Mouse (Mus musculus) retina, postnatal 1 day (tissue): ENCODE data around the gene Iqschfp.
A peak's percentile ranks its signal among the peaks of the same experiment; 100 is the strongest.

Source experiments
- DNase-seq: peaks from one replicate; pipeline ENCODE4 v3.0.0-alpha.2; 2012

The Iqschfp gene

DNA sequence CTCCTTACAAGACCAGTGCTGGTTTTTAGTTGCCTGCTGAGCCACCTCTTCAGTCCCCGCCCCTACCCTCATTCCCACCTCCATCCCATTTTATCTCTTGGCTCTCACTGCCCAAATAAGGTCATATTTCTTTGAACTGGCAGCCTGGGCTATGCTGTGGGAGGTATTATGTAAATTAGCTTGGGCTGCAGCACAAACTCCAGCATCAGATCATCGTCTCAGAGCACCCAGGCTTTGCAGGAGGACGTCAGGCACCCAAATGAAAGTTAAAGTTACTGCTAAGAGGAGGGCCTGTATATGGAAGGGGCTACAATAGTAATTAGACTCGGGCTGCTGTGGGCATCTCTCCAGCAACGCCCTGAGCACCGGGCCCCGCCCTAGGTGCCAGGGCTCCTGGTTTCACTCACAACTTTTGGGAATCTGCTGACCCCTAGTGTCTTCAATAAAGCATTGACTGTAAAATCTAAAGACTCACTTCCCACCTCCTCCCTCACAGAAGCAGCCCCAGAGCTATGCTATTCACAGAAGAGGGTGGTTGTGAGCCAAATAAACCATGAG lies 651.0 kb downstream of the Iqschfp start:
- peak; percentile 80 for DNase-seq

DNA sequence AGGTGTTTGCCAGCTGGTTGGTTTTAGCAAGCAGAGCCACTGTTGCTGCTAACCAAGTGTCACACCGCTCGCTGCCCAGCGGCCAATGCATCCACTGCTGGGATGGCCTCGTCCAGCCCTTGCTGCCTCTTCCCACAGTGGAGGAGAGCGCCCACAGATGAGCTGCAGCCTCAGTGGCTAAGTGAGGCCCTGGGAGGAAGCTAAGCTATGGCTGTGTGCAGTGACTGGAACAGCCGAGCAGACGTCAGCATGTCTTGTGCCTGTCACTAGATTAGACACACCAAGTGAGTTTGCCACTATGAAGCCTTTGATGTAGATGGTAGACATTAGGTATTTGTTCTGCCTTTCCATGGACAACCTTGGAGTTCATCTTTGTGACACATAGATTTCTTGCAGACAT lies 652.8 kb downstream of the Iqschfp start:
- DNase-seq = peak; percentile 44

DNA sequence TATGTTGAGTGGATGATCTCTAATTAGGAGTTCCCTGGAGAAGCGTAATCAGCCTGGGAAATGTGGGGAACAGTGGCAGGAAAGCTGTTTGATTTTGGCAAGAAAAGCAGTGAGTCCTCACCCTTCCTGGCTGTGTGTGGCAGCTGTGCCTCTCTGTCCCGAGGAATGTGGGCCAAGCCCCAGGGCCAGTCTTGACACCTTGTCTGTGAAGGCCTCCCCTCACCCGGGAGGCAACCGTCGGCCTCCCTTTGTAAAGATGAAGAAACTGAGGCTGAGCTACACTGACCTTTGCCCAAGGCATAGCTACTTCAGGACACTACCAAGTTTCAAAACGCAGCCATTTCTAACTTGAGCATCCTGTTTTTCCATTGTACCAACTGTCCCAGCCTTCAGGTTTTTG lies 653.9 kb downstream of the Iqschfp start:
- DNase-seq = peak; percentile 26

DNA sequence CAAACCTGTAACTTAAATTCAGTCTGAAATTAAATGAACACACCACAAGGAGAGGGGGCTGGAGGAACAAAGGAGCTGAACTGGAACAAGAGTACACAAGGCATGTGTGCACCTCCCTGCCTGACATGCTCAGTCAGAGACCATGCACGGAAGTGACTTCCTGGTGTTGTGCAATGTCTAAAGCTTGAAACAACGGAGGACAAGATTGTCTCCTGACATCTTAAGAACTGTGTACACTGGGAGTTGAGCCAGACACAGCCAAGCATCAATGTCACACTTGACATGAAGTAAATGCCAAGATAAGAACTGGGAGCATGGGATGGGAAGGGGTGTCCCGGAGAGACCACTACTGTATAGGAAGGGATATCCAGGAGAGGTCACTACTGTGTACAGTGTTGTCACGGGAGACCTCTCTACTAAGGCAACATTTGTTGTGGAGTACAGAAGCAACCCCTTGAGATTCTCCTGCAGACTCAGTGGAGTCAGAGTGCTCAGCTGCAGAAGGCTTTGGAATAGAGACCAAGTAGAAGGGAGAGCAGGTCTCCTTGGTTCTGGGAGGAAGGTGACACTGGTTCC lies 663.1 kb downstream of the Iqschfp start:
- DNase-seq = no peak

DNA sequence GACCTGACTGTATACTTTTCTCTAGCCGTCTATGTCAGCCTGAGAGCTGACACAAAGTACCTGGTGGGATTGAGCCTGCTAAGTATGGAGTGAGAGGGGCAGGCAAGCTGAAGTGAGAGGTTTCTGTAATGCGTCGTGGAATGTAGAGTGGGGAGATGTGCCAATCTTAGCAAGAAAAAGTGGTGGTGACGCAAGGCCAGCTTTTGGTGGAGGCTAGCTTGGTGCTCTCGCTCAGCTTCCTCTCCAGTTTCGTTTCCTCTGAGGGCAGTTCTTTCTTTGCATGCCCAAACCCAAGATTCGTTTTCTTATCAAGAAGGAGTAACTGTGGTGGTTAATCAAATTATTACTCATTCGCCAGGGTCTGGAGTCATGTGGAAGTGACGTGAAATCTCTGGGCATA lies 664.9 kb downstream of the Iqschfp start:
- DNase-seq = no peak

DNA sequence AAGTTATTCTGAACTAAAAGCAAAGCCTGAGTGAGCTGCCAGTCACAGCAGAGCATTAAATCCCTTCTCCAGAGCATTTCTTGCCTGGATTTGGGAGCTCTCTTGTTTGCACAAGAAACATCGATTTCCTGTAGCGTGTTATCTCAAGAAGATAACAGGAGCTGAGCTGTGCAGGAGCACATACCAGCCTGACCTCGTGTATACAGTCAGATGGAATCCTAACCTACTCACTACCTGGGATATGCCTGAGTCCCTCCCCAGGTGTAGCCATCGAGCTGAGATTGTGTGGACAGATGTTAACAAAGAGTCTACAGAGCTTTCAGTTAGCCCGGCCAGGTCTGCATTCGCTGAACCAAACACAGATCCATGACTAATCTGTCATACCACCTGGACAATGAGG lies 666.7 kb downstream of the Iqschfp start:
- no peak for DNase-seq

DNA sequence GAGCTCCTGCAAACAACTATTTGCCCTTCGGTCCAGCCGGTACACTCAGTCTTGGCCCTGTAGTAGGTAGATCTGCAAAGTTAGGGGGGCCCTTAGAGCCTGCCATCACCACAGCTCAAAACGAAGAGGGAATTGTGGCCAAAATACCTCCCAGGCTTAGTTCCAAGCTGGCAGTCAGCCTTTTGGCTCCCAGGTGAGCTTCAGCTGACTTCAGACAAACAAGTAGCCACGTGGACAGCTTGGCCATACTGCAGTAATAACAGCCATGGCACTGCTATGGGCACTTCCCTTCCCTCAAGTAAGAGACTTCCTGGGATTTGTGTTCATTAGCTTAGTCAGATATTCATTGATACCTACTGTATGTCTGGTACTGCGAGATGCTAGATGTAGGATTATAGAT lies 668.0 kb downstream of the Iqschfp start:
- no peak for DNase-seq

DNA sequence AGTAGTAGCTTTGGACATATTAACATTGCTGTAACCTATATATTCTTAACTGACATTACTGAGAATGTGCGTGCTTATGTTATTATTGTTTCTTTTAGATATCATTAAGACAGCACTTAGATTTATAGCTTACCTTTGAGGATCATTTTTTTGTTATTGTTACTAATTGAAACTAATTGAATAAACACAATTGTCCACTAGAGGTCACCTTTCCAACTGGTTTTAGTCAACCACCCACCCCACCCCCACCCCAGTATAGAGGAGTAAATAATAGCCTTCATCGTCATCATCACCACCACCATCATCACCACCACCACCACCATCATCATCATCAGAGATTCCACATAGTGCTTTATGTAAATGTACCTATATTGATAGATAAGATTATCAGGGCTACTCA lies 670.8 kb downstream of the Iqschfp start:
- DNase-seq = no peak

DNA sequence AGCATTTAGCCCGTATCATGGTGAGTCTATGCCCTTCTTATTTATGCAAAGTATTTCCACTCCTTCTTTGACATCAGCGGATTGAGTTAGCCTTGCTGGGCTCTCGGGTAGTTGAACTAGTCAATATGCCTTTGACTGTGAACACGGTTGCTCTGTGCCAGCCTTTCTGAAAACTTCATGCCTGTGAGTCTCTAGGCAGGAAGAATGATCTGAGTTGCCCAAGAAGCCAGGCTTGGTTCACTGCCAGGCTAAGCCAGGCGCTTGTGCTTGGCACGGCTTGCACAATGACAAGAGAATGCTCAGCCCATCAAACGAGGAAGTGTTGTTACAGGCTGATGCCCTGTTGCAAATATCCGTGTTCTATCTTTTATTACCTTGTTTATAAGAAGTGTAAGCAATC lies 671.9 kb downstream of the Iqschfp start:
- no peak for DNase-seq

DNA sequence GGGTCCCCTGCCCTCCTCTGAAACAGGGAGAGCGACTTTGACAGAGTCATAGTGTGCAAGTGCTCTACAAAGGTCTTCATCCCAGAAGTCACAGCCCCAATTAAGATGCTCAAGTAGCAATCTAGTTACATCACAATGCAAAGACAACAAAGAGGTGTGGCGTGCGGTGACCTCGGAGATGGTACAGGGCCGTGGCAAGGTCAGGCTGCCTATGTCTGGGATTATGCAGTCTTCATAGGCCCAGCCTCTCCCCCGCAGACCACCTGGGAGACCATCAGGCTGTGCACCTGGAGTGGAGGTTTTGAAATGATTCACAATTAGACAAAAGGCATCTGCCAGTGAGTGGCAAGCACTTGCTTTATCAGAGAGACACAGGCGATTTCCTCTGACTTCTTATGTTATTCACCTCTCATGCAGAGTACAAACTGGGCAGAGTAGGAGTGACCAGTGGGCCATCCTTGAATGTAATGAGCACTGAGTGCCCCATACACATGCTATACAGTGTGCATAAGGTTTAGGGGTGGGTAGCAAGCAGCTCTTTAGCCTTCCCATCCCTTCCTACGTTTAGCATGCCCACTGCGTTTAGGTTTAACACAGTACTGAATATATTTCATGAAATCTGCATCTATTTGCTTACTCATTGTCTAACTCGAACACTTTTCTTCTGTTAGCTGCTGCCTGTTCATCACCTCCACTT lies 673.1 kb downstream of the Iqschfp start:
- DNase-seq = no peak

DNA sequence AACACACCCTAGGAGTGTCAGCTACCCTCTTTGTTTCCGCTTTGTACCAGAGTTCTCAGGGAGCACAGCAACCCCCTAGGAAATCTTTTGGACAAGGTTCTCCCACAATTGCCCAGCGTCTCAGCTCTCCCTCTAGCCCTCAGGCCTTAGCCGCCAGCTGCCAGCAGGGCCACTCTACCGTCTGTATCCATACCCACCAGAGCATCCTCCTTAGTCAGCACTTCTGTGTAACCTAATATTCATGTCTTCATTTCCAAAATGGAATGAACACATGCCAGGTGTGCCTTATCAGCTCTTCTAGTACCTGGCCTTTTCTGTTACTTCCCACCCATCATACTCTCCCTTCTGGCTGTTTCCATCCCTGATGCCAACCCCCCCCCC lies 673.6 kb downstream of the Iqschfp start:
- no peak for DNase-seq

DNA sequence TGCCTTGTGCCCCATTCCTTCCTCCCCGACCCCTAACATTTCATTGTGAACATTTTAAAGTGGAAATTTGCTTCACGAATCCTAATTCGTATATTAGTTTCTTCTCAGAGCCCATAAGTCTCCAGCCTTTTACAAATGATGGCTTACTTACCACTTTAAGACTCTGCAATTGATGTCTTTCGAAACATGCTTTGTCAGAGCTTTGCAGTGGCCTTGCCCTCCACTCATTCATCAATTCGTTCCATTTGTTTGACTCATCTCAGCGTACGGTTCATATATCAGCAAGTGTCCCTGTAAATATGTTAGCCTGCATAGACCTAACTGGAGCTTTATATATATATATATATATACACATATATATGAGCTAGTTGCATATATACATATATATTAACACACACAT lies 675.5 kb downstream of the Iqschfp start:
- DNase-seq = no peak

DNA sequence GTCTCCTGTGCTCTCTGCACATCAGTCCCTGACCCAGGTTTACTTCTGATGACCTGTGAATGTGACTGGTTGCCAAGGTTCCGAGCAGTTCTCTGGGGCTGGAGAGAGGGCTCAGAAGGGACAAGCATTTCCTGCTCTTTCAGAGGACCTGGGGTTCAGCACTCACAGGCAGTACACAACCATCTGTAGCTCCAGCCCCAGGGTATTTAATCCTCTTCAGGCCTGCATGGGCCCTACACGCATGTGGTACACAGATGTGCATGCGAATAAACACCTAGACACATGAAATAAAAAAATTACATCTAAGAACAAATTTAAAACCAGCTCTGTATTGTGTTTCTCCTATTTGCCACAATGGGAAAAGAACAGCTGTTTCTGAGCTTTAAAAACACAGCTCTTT lies 676.1 kb downstream of the Iqschfp start:
- DNase-seq = no peak

DNA sequence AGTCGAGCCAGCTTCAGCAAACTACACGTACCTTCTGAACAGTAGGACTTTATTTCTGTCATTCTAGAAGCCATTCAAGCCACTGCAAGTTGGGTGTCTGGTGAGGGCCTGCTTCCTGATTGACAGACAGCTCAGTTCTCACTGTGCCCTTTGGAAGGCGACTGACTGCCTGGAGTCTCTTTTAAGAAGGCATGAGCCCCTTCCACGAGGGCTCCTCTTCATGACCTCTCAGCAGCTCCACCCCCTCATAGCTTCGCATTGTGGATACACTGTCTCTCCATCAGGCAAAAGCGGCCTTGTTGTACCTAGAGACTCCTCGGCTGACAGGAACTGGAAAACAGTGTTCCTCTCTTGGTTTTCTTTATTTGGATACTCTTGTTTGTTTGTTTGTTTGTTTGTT lies 676.7 kb downstream of the Iqschfp start:
- DNase-seq = no peak

DNA sequence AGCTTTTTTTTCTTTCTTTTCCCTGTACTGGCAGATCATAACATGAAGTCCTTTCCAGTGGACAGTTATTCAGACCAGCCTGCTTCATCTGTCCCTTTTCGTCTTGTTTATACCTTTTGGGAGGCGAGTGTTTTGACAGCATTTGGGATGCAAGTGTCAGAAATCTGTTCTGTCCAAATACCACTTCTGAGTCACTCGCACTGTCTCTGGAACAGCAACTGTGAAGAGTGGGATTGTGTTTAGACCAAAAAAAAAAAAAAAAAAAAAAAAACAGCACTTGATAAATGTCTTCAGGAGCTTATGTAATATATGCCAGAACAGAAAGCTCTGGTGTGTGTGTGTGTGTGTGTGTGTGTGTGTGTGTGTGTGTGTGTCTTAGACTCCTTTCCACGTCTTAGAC lies 678.3 kb downstream of the Iqschfp start:
- no peak for DNase-seq

DNA sequence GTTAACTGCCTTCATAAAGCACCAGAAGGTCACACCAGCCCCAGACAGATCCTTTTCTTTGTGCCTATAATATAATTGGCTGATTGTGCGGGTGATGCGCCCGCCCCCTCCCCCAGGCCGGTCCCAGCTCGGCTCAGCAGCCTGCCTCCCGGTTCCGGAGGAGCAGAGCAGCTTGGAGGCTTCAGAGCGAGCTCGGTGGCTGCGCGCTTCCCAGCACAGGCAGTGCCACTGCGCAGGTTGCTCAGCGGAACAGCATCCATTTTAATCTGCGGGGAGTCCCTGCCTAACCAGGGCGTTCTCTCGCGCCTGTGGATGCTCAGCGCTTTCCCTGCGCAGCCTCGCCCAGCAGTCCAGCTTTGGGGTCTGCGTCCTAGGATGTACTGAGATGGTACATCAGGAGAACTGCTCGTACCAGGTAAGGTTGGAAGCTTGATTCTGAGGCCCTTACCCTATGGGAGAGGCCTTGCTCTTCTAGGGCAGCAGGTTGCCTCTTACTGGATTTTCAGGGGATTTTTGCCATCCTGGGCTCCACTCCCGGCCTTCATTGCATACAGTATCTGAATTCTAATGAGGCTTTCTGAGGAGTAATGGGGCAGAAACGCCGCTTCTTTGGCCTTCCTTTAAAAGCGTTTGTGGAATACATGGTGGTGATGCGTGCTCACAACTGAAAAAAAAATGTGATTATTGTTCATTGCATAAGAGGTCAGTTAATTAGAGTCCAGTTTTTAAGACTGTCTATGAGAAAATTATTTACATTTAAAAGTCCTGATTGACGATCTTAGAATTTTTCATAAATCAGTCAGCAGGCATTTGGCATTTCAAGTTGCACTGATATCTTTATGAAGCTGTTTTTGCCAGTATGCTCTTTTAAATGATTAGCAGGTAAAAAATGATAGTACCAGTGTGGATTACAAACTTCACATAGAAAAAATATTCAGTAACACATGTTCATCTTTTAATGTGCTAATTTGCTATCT lies 680.5 kb downstream of the Iqschfp start:
- DNase-seq = peak; percentile 92

DNA sequence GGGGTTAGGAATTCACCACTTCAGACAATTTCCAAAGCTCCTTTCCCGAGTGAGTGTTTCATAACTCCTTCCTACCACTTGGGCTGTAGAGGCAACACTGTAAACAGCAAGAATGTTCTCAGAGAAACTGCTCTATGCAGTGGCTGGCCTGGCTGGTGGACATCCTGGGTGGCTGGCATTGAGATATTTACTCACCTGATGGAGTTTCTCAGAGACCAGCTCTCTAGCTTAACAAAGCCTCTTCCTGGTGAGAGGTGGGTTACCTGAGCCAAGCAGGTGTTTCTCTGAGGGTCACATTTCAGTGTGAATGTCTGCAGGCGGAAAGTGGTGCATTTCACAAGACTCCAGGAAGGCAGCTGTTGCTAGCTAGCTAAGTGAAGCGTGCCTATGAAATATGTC lies 681.2 kb downstream of the Iqschfp start:
- DNase-seq = no peak

DNA sequence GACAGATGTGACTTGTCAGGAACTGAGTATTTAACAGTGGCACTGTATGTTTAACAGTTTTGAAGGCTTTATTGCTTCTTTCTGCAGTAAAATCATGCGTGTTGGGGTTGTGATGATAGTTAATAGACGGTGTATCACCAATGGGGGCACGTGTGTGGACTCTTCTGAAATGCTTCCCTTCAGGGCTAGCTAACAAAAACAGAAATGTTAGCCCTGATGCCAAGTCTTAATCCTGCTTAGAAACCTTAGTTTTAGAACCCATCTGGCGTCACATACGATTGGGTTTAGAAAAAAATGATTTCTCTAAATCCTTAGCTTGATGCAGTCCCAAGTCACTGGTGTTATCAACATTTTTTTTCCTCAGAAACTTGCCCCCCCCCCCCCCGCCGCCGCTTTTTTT lies 682.1 kb downstream of the Iqschfp start:
- DNase-seq = no peak

DNA sequence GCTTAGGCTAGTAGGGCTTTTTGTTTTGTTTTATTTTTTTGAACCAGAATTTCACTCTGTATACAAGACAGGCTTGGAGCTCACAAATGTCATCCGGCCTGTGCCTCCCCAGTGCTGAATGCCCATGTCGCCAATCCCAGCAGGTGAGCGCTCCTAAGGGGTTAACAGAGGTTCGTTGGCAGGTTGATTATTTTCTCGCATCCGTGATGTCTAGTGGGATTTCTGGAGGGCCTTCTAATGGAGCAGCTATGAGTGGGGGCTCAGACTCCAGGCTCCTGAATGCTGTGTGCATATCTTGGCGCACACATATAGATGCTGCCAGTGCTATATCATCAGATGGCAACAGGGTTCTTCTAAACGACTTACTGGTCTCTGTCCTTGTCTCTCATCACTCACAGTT lies 682.5 kb downstream of the Iqschfp start:
- DNase-seq = no peak

DNA sequence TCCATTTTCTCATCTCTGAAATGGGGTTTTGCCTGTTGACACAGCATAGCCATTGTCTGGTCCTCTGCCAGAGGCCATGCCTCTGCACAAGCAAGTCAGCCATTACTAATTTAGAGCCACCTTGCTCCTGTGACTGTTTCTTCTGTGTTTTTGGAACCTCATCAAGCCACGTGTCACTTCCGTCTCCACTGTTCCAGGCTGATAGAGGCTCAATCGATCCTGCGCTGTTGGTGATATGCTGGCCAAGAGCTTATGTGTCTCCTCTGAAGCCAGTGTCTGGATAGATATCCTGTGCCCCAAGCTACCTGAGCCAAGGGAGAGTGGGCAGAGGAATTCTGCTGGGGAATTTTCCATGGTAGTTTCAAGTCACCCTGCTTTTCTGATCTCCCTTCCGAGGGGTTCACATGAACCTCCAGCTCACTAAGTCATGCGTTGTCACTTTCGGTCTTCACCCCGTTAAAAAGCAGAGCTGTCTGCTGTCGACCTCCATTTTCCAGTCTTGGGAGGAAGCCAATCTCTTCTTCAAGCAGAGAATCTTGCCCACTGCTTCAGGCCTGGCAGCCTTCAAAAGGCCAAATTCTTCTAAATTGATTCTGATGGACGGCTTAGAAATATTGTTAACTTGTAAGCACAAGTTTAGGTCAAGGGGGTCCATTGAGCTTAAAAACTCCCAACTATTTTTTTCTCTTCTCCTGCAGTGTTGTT lies 683.8 kb downstream of the Iqschfp start:
- DNase-seq = no peak

DNA sequence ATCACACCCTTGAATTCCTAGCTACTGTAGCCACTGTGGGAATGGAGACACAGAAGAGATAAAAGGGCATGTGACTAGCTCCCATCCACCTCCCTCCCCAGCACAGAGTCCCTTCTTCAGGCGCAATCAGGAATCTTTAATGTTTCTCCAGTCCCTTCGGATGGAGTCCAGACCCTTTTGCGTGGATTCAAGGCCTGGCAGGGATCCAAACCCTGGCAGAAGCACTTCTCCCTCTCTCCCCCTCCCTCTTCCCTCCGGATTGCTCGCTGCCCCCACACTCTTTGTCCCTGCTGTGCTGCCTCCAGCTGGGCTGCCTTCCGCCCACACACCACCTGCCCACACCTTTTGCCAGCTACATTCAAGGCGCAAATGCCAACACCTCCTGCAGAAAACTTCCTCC lies 684.4 kb downstream of the Iqschfp start:
- DNase-seq = peak; percentile 86

DNA sequence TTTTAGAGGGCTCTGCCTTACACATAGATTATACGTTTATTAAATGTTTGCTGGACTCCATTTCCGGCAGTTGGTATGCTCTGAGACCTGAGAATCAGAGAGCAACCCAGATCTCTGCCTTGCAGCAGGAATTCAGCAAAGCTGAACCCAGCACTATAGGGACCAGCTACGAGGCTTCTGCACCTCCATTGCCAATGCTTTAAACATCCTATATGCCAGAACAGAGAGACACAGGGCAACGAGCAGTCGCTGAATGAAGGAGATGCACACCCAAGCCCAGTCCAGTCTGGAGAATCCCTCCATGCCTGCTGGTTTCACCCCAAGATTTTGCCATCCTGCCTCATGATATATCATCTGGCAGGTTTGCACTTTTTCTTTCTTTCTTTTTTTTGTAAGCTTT lies 684.9 kb downstream of the Iqschfp start:
- DNase-seq = no peak

DNA sequence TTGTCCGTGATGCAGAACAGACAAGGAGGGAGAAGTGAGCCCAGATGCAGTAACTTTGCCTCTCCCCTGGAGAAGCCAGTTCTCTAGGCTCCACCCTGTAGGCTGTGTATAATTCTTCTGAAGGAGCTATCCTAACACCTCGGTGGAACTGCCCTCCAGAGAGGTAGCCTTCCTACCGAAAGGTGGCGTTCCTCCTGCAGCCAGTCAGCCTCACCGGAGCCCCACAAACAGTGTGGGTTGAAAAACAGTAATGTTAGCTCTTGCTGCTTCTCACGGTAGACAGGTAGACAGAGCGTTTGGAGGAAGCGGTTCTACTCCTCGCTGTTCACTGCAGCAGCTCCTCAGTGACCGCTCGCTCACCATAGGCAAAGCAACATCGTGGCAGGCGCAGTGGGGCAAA lies 689.6 kb downstream of the Iqschfp start:
- no peak for DNase-seq
